Mouse (Mus musculus) inflammation-experienced regulatory T-cells (primary cell): Measurements from ENCODE around the gene Hscb. TPM values are rescaled to one million over a fixed set of nuclear protein-coding genes. Genes with fewer than 3 reads are reported as not detected.

Source experiments
- polyA plus RNA-seq, 2 experiments: library from polyadenylated mRNA; unstranded; fragments of 100-300 nt; shearing (Covaris generic); gene quantifications; one replicate each; pipeline ENCODE4 v1.2.1; 2017

Gene Hscb
- polyA plus RNA-seq, result 10 to 100 TPM; 17.4 to 22.2 TPM

DNA sequence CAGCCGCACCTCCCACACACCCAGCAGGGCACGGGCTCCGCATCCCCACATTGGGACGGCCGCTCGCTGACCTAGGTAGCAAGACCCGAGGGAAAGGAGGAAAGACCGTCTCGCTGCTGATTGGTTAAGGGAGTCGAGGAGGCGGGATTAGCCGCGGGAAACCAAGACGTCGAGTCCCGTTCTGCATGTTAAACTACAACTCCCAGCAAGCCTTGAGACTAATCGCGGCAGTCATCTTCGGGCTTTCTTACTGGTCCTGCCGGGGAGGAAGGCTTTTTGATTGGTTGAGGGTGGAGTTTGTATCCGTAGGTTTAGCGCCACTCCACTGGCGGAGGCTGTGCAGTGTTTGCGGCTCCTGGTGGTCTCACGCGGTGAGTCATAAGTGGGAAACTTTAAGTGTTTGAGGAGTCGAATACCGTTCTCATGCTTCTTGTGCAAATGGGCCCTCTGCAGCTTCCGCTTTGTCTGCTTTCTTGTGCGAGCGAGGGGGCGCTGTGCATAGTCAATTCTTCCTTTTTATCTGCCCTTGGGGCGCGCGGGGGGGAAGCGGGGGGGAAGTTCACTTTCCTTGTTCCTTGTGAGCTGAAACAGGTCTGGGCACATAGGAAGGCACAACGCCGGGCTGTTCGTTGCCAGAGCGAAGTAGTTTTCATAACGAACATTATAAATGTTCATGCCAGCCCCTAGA is at the start of gene Hscb, which contains the start of gene Chek2:
Gene Hscb (minus strand): TSS at position 100 of the 688 bp plus-strand sequence.
Gene Chek2 (plus strand): TSS at position 302 of the 688 bp plus-strand sequence.

DNA sequence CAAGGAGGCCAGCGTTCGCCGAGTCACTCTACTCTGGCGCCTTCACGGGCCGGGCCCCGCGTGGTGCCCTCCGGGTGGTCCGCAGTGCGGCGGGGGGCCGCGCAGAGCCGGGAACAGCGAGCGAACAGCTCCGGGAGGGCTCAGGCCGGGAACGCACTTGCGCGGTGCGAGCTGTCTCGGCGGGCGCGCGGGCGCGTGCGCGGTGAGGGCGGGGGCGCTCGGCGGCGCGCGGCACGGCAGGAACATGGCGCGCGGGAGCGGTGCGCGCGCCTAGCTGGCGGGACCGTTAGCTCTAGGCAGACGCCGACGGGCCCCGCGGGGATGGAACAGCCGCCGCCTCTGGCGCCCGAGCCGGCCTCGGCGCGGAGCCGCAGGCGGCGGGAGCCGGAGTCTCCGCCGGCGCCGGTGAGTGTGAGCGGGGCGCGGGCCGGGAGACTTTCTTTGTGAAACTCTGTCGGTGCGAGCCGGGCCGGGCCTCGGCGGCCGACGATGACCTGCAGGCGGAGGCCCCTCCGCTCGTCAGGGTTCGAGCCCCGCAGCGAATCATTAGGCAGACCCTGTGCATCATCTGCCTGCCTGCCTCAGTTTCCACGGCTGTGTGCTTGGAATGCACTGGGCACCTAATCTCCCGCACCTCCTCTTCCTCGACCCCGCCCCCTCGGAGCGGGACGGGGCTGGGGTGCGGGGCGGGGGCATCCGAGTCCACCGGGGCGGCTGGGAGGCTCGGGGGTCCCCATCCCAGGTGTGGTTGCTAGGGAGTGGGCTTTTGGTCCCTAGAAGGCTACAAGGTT is 40.2 kb upstream of the Hscb start, which contains the start of gene Ttc28:
Gene Ttc28 (plus strand): TSS at position 220 of the 791 bp plus-strand sequence.

DNA sequence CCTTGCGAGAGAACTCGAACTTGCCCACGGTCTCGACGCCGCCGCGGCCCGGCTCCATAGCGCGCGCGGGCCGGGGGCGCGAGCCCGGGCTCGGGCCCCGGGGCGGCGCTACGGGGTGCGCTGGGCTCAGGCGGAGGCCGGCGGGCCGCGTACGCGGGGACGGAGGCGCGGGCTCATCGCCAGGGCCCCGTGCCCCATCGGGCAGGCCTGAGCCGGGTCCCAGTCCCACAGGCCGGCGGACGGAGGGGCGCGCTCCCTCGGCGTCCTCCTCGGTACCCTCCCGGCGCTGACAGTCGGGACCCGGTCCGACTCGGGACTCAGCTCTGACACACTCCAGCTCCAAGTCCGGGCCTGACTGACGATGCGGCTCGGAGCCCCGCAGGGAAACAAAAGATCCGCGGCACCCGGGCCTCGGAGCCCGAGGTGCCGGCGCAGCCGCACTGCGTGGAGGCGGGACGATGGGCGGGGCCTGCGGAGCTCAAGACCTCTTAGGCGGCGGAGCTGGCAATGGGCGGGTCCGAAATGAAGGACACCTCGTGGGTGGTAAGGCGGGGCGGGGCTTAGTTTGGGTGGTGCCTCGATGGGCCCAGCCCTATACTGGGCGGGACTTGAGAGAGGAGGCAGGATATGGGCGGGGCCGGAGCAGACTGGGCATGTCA is 29.8 kb downstream of the Hscb start, which contains the start of gene Ulk1:
Gene Ulk1 (minus strand): TSS at position 431 of the 659 bp plus-strand sequence.

DNA sequence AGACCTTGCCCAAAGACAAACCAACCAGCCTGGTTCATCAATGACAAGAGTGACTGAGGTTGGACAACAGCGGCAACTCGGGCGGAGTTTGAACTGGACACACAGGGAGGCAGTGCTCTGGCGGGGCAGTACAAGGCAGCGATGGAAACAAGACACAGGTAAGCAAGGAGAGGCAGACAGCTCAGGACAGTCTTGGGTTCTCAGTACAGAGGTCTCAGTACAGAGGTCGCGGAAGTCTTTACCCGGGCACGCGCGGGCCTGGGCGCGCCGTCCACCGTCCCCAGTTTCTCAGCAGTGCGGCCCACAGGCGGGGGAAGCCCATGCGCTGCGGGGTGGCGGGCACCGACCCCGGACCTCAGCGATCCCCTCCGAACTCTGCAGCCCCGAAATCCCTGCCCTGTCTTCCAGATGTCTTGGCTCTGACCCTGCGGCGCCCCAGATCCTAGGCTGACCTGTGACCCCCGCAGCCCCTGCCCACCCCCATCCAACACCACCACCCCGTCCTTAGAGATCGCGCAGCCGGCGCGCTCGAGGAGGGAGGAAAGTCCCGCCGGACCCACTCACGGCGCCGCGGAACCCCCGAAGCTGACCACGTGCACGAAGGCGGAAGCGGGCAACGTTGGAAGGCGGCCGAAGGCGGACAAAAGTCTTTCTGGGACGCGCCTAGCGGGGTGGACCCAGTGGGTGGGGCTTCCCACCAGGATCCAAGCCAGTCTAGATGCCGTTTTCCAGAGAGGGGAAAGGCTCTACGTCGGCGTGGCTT is 59.4 kb downstream of the Hscb start, which contains the start of gene Pus1:
Gene Pus1 (minus strand): TSS at position 662 of the 763 bp plus-strand sequence.

Other genes with a start within 250 kb of the Hscb start
- gene Noc4l, start 186.4 kb downstream of the Hscb start, polyA plus RNA-seq, result 10 to 100 TPM; 72.2 to 91.8 TPM
- gene Ddx51, start 186.3 kb downstream of the Hscb start, polyA plus RNA-seq, result 10 to 100 TPM; 43.3 to 65.3 TPM
- 10 to 100 TPM; 42.1 to 52.9 TPM for gene Ep400, start 69.1 kb downstream of the Hscb start, polyA plus RNA-seq
- gene Pus1, start 59.1 kb downstream of the Hscb start, polyA plus RNA-seq, result 10 to 100 TPM; 33.4 to 36.9 TPM
- gene Ulk1, start 29.7 kb downstream of the Hscb start, polyA plus RNA-seq, result 10 to 100 TPM; 25.6 to 26.0 TPM
- 1 to 10 TPM; 5.4 to 8.3 TPM for gene Chek2, start 202 bp upstream of the Hscb start, polyA plus RNA-seq
- 1 to 10 TPM; 5.3 to 6.1 TPM for gene Ttc28, start 40.0 kb upstream of the Hscb start, polyA plus RNA-seq